Mouse (Mus musculus): ENCODE measurements at regions not wholly inside any gene's neighbourhood (a gene's known extent, or its start where the extent isn't known, plus 50 kb on each side); places are given as distances from the start of the nearest gene placed in this dataset.

DNA sequence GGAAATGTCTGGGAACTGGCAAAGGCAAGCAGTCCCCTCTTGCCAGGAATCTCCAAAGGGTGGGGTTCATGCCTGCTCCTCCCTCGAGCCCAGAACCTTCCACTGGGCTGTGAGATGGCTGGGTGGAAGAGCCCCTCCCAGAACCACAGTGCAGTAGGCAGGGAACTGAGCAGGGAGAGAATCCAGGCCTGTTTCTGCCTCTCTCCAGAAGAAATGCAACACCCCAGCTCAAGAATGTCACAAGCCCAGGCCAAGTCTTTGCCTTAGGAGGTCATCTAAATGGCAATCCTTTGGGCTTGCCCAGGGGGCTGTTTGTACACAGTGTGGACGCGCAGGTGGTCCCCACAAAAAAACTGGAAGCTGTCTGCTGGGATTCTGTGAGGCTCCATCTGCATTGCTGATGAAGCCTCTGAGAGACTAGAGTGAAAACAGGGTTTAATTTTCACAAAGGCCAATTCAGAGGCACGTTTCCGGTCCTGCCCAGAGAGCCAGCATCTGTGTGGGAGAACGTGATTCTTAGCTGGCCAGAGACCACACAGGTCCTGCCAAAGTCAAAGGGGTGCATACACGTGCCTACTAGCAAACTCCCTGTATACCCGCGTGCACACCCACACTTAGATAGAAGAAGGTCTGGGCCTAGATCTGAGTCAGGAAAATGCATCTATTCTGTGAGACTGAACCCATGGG is 129.0 kb downstream of the Hmg20a start:
- DNase-seq (ENCODE audit: low spot score) (no peak), ATAC-seq (ENCODE audit: insufficient number of reproducible peaks, low FRiP score, low TSS enrichment, low read depth) (no peak)
- no peak overlapping the region for H3K27ac ChIP-seq (replicated peaks; ENCODE audit: low read depth, low read length)
- no peaks in the 10 kb centered on the region for H3K36me3 ChIP-seq (ENCODE audit: control insufficient read depth, insufficient read depth, low read length)
- peaks cover 8% of the 10 kb centered on the region; the same call in 1 of the 2 replicates for H3K4me1 ChIP-seq (ENCODE audit: control insufficient read depth, insufficient read depth, low read length)
- no peak overlapping the region for H3K4me2 ChIP-seq (ENCODE audit: low read depth, severe bottlenecking)
- whole genome bisulfite sequencing: 74% methylated on average over 9 of the region's 9 CpGs
- no peak overlapping the region for H3K9ac ChIP-seq (ENCODE audit: low read length)
- H3K27me3 ChIP-seq (ENCODE audit: control insufficient read depth, insufficient read depth, low read length): no peaks in the 10 kb centered on the region
- no peaks in the 10 kb centered on the region for H3K9me3 ChIP-seq (ENCODE audit: control insufficient read depth, low read length)
- H3K4me3 ChIP-seq (ENCODE audit: low read depth, low read length): no peak overlapping the region

DNA sequence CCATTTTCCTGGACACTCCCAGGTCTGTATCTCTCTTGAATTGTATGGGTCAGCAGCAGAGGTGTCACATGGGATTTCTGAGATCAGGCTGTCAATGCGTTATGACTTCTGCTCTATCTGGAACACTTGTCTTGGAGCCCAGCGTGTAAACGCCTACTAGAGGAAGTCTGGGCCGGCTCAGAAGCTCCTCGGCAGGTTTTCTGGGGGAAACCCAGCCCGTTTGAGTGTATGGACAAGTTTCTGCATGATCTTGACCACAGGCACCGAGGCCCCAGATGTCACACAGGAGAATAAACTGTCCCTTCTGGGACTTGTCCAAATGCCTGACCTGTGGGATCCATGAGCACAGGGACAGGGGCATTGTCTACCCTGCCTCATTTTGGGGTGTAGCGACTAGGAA is 131.4 kb downstream of the Hmg20a start:
- Histone ChIP-seq H3K27me3 (ENCODE audit: control insufficient read depth, insufficient read depth, low read length) (no peaks in the 10 kb centered on the region), H3K4me2 (ENCODE audit: low read depth, severe bottlenecking) (no peak overlapping the region), H3K27ac (replicated peaks; ENCODE audit: low read depth, low read length) (no peak overlapping the region), H3K4me1 (ENCODE audit: control insufficient read depth, insufficient read depth, low read length) (peaks cover 17% of the 10 kb centered on the region), H3K9ac (ENCODE audit: low read length) (no peak overlapping the region), H3K4me3 (ENCODE audit: low read depth, low read length) (no peak overlapping the region), H3K36me3 (ENCODE audit: control insufficient read depth, insufficient read depth, low read length) (no peaks in the 10 kb centered on the region), H3K9me3 (ENCODE audit: control insufficient read depth, low read length) (no peaks in the 10 kb centered on the region)
- ATAC-seq (ENCODE audit: insufficient number of reproducible peaks, low FRiP score, low TSS enrichment, low read depth) (no peak), DNase-seq (ENCODE audit: low spot score) (no peak)
- 69% methylated on average over 8 of the region's 8 CpGs for WGBS

DNA sequence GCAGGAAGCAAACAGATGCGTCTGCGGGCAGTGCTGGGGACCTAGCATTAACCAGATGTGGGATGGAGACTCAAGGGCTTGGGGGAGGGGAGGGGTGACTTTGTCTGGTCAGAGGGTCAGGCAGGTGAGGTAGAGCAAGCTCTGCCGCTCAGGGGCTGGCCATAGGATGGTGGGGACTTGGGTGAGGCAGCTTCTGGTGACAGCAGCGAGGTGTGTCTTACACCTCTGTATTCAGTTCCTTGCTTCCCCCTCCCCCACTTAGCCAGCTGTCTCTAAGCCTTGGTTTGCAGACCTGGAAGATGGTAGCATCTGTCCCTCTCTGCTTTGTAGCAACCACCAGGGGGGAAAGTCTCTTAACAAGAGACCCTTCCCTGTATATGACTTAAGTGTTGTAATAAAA is 131.8 kb downstream of the Hmg20a start:
- Histone ChIP-seq H3K9ac (ENCODE audit: low read length) (no peak overlapping the region), H3K27me3 (ENCODE audit: control insufficient read depth, insufficient read depth, low read length) (no peaks in the 10 kb centered on the region), H3K4me2 (ENCODE audit: low read depth, severe bottlenecking) (no peak overlapping the region), H3K27ac (replicated peaks; ENCODE audit: low read depth, low read length) (no peak overlapping the region), H3K36me3 (ENCODE audit: control insufficient read depth, insufficient read depth, low read length) (no peaks in the 10 kb centered on the region), H3K4me1 (ENCODE audit: control insufficient read depth, insufficient read depth, low read length) (peaks cover 17% of the 10 kb centered on the region), H3K4me3 (ENCODE audit: low read depth, low read length) (no peak overlapping the region), H3K9me3 (ENCODE audit: control insufficient read depth, low read length) (no peaks in the 10 kb centered on the region)
- 38% methylated on average over 4 of the region's 4 CpGs for WGBS
- ATAC-seq (ENCODE audit: insufficient number of reproducible peaks, low FRiP score, low TSS enrichment, low read depth): no peak
- no peak for DNase-seq (ENCODE audit: low spot score)

DNA sequence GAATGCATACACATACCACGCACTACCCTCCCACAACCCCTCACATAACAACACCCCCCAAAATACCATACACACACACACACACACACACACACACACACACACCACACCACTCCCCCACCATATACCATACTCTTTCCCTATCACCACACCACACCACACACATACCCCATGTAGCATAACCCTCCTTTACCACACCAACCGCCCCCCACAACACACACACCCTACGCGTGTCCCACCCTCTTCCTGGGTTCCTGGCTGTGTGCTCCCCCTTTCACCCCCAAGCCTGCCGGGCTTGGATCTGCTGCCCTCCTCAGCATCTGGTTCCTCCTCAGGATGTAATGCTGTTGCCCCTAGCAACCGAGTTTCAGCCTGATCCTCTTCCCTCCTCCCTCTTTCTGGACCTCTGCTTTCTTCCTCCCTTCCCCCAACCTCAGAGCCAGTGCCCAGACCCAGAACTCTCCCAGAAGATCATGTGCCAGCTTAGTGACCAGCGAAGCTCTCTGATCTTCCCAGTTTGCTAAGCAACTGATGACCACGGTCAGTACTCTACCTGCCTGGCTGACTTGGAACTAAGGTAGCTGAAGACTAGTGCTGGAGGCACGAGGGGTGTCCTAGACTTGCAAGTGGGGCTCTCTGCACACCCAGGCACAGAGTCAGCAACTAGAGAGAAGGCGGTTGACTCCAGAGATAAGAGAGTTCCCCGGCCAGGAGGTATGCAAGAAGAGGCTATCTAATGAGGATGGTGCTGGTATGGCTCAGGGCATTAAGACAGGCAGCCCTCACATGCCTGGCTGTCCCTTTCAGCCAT is 133.2 kb downstream of the Hmg20a start:
- Histone ChIP-seq H3K4me3 (ENCODE audit: low read depth, low read length) (no peak overlapping the region), H3K27me3 (ENCODE audit: control insufficient read depth, insufficient read depth, low read length) (no peaks in the 10 kb centered on the region), H3K4me1 (ENCODE audit: control insufficient read depth, insufficient read depth, low read length) (peaks cover 21% of the 10 kb centered on the region), H3K9ac (ENCODE audit: low read length) (no peak overlapping the region), H3K36me3 (ENCODE audit: control insufficient read depth, insufficient read depth, low read length) (no peaks in the 10 kb centered on the region), H3K9me3 (ENCODE audit: control insufficient read depth, low read length) (no peaks in the 10 kb centered on the region), H3K4me2 (ENCODE audit: low read depth, severe bottlenecking) (no peak overlapping the region), H3K27ac (replicated peaks; ENCODE audit: low read depth, low read length) (no peak overlapping the region)
- DNase-seq (ENCODE audit: low spot score) (no peak), ATAC-seq (ENCODE audit: insufficient number of reproducible peaks, low FRiP score, low TSS enrichment, low read depth) (no peak)
- WGBS: 60% methylated on average over 11 of the region's 11 CpGs

DNA sequence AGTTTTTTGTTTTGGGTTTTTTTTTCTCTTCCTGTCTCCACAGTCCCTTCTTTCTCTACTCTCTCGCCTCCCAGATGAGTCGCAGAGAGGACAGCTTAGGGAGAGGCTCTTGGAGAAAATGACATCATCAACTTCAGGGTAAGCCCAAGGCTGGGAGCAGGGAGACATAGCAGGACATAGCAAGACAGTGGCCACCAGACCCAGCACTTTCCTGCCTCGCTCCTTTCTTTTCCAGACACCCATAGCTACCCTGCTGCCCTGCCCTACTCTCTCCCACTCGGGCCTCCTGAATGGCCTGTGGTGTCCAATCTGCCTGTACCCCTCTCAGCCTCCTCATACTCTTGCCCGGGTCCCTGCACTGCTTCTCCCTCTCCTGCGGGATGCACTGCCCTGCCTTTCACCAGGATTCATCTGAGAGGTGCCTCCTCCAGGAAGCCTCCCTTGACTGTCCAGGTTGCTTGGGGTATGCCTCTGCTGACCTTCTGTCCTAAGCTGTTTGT is 133.8 kb downstream of the Hmg20a start:
- no peak for ATAC-seq (ENCODE audit: insufficient number of reproducible peaks, low FRiP score, low TSS enrichment, low read depth)
- H3K27me3 ChIP-seq (ENCODE audit: control insufficient read depth, insufficient read depth, low read length): no peaks in the 10 kb centered on the region
- DNase-seq (ENCODE audit: low spot score): no peak
- no peaks in the 10 kb centered on the region for H3K36me3 ChIP-seq (ENCODE audit: control insufficient read depth, insufficient read depth, low read length)
- H3K9ac ChIP-seq (ENCODE audit: low read length): no peak overlapping the region
- H3K4me2 ChIP-seq (ENCODE audit: low read depth, severe bottlenecking): no peak overlapping the region
- peaks cover 27% of the 10 kb centered on the region for H3K4me1 ChIP-seq (ENCODE audit: control insufficient read depth, insufficient read depth, low read length)
- no peak overlapping the region for H3K4me3 ChIP-seq (ENCODE audit: low read depth, low read length)
- H3K27ac ChIP-seq (replicated peaks; ENCODE audit: low read depth, low read length): no peak overlapping the region
- no peaks in the 10 kb centered on the region for H3K9me3 ChIP-seq (ENCODE audit: control insufficient read depth, low read length)
- WGBS: 62% methylated on average over 6 of the region's 6 CpGs

DNA sequence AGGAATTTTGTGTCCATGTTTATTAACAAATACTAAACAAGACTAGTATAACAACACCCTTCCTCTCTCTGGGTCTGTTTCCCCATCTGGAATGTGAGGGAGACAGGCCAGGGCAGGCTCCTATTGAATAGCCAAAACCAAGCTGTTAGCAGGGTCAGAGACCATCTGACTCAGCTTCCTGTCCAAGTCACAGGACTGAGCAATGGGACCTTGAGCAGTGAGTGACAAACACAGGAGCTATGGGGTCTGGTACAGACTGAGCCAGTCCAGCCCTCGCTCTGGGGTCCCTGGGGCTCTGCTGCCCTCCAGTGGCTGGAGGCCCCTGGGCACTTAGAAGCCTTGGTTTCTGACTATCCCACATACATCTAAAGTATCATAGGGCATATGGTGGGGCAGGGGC is 134.4 kb downstream of the Hmg20a start:
- Histone ChIP-seq H3K27ac (replicated peaks; ENCODE audit: low read depth, low read length) (no peak overlapping the region), H3K36me3 (ENCODE audit: control insufficient read depth, insufficient read depth, low read length) (no peaks in the 10 kb centered on the region), H3K4me1 (ENCODE audit: control insufficient read depth, insufficient read depth, low read length) (peaks cover 27% of the 10 kb centered on the region), H3K4me2 (ENCODE audit: low read depth, severe bottlenecking) (no peak overlapping the region), H3K27me3 (ENCODE audit: control insufficient read depth, insufficient read depth, low read length) (no peaks in the 10 kb centered on the region), H3K4me3 (ENCODE audit: low read depth, low read length) (no peak overlapping the region), H3K9me3 (ENCODE audit: control insufficient read depth, low read length) (no peaks in the 10 kb centered on the region), H3K9ac (ENCODE audit: low read length) (no peak overlapping the region)
- peak; percentile 49; the same call in 1 of the 2 replicates for ATAC-seq (ENCODE audit: insufficient number of reproducible peaks, low FRiP score, low TSS enrichment, low read depth)
- peak; percentile 84 for DNase-seq (ENCODE audit: low spot score)
- WGBS: 13% methylated on average over 1 of the region's 1 CpGs

DNA sequence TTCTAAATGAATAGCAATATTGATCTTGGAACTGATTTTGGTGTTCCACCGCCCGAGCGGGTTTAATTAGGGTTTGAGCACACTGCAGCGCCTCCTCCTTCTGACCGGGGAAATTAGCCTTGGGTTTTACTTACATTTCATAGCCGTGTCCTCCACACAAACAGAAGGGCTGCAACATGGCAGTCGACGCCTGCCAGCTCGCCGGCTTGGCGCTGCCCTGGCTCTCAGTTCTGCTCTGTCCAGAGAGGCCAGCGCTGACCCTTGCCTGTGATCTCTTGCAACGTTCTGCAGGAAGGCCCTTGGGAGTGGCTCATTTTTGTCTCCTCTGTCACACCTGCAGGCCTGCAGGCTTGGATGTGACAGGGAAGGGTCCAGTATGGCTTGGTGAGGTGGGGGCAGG is 135.2 kb downstream of the Hmg20a start:
- H3K4me1 ChIP-seq (ENCODE audit: control insufficient read depth, insufficient read depth, low read length): peaks cover 28% of the 10 kb centered on the region
- no peak overlapping the region for H3K4me2 ChIP-seq (ENCODE audit: low read depth, severe bottlenecking)
- no peaks in the 10 kb centered on the region for H3K36me3 ChIP-seq (ENCODE audit: control insufficient read depth, insufficient read depth, low read length)
- DNase-seq (ENCODE audit: low spot score) (no peak), ATAC-seq (ENCODE audit: insufficient number of reproducible peaks, low FRiP score, low TSS enrichment, low read depth) (no peak)
- H3K9ac ChIP-seq (ENCODE audit: low read length): no peak overlapping the region
- H3K4me3 ChIP-seq (ENCODE audit: low read depth, low read length): no peak overlapping the region
- H3K9me3 ChIP-seq (ENCODE audit: control insufficient read depth, low read length): no peaks in the 10 kb centered on the region
- WGBS: 53% methylated on average over 13 of the region's 13 CpGs
- H3K27me3 ChIP-seq (ENCODE audit: control insufficient read depth, insufficient read depth, low read length): no peaks in the 10 kb centered on the region
- no peak overlapping the region for H3K27ac ChIP-seq (replicated peaks; ENCODE audit: low read depth, low read length)

DNA sequence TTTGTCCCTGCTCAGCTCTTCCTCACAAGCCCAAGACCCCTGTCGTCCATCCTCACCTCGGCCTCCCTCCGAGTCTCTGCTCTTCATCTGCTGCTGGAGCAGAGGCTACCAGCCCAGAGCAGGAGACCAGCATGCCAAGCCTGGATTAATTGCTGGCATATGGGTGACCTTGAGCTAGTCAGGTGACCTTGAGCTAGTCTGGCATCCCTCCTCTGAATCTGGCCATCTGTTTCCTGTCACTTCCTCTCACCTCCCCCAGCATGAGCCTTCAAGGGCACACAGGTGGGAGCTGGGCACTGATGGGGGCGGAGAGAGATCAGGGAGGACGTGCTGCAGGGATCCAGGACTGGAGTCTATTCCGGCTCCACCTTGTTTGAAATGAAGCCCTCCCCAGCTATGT is 135.7 kb downstream of the Hmg20a start:
- Histone ChIP-seq H3K4me3 (ENCODE audit: low read depth, low read length) (no peak overlapping the region), H3K27ac (replicated peaks; ENCODE audit: low read depth, low read length) (no peak overlapping the region), H3K36me3 (ENCODE audit: control insufficient read depth, insufficient read depth, low read length) (no peaks in the 10 kb centered on the region), H3K4me1 (ENCODE audit: control insufficient read depth, insufficient read depth, low read length) (peaks cover 29% of the 10 kb centered on the region), H3K27me3 (ENCODE audit: control insufficient read depth, insufficient read depth, low read length) (no peaks in the 10 kb centered on the region), H3K9ac (ENCODE audit: low read length) (no peak overlapping the region), H3K4me2 (ENCODE audit: low read depth, severe bottlenecking) (no peak overlapping the region), H3K9me3 (ENCODE audit: control insufficient read depth, low read length) (no peaks in the 10 kb centered on the region)
- DNase-seq (ENCODE audit: low spot score): peak; percentile 45
- 20% methylated on average over 6 of the region's 6 CpGs for WGBS
- no peak for ATAC-seq (ENCODE audit: insufficient number of reproducible peaks, low FRiP score, low TSS enrichment, low read depth)

All from limb, embryonic 11.5 days (tissue).